Mouse (Mus musculus) kidney, postnatal 0 days (tissue): ENCODE data around the gene Epha3. TPM values are rescaled to one million over a fixed set of nuclear protein-coding genes. Genes with fewer than 3 reads are reported as not detected.

Experiments used
- ATAC-seq: fragments of 200-750 bp; cut with Nextera tagmentation; replicated peaks from 2 replicates; pipeline ENCODE4 v1.8.0; 2017; ENCODE audit warnings: low read depth, moderate number of reproducible peaks, moderate TSS enrichment, moderate library complexity; ENCODE audit not compliant: low FRiP score
- DNase-seq: peaks from one replicate; pipeline ENCODE4 v3.0.0-alpha.2; 2016; ENCODE audit warnings: low spot score
- H3K27ac ChIP-seq: fragments of 300-500 bp; sonication (generic); 2 replicates; pipeline ENCODE4 v1.5.1; 2014; ENCODE audit warnings: mild to moderate bottlenecking
- H3K27me3 ChIP-seq: fragments of 300-500 bp; sonication (generic); 2 replicates; pipeline ENCODE4 v1.6.1; 2014; ENCODE audit warnings: low read length, mixed read lengths; ENCODE audit not compliant: insufficient read depth
- H3K36me3 ChIP-seq: fragments of 300-500 bp; sonication (generic); 2 replicates; pipeline ENCODE4 v1.6.1; 2014; ENCODE audit warnings: low read length, mixed read lengths; ENCODE audit not compliant: insufficient read depth
- H3K4me1 ChIP-seq: fragments of 300-500 bp; sonication (generic); replicated peaks from 2 replicates; pipeline ENCODE4 v1.6.1; 2014; ENCODE audit warnings: antibody characterized with exemption, low read length, mixed read lengths; ENCODE audit not compliant: insufficient read depth
- H3K4me2 ChIP-seq: fragments of 300-500 bp; sonication (generic); 2 replicates; pipeline ENCODE4 v1.6.1; 2014; ENCODE audit warnings: mild to moderate bottlenecking, low read length, moderate library complexity, mixed read lengths
- H3K4me3 ChIP-seq: fragments of 300-500 bp; sonication (generic); replicated peaks from 2 replicates; pipeline ENCODE4 v1.5.1; 2014; ENCODE audit warnings: low read depth, low read length
- H3K9ac ChIP-seq: fragments of 300-500 bp; sonication (generic); 2 replicates; pipeline ENCODE4 v1.6.1; 2014; ENCODE audit warnings: low read depth, low read length
- H3K9me3 ChIP-seq: fragments of 300-500 bp; sonication (generic); replicated peaks from 2 replicates; pipeline ENCODE4 v1.6.1; 2016; ENCODE audit warnings: low read length, inconsistent platforms, mixed read lengths
- CTCF ChIP-seq: IDR thresholded peaks from 2 replicates; pipeline ENCODE4 v1.5.1; 2016; ENCODE audit warnings: antibody characterized with exemption, low read depth, mild to moderate bottlenecking, moderate library complexity
- WGBS: fragments of 180-500 bp; shearing (Covaris S2); extraction: QIAGEN DNeasy Blood & Tissue Kit; methylation state at CpG from one replicate; pipeline ENCODE4 v1.1.7; 2014; 5-methylcytosine and 5-hydroxymethylcytosine counted together
- polyA plus RNA-seq: library from polyadenylated mRNA; unstranded; fragments of >200 nt; fragmentation: Nextera tagmentation; extraction: Ambion mirVana; gene quantifications from 2 replicates; pipeline ENCODE4 v1.2.1, GENCODE M21; 2015

The Epha3 gene
- polyA plus RNA-seq, 1 experiment from 2014 or later: 7.7 TPM

- WGBS: 50% methylated on average over 1 of the region's 1 CpGs
- H3K9ac ChIP-seq: no peak overlapping the region
- no peak overlapping the region for H3K4me2 ChIP-seq
- H3K9me3 ChIP-seq: no peaks in the 10 kb centered on the region
- no peak for TF ChIP-seq CTCF
- H3K27me3 ChIP-seq: no peaks in the 10 kb centered on the region
- H3K4me1 ChIP-seq: no peaks in the 10 kb centered on the region
- H3K27ac ChIP-seq: no peak overlapping the region
- no peak overlapping the region for H3K4me3 ChIP-seq
- ATAC-seq: no peak
- DNase-seq: no peak
- H3K36me3 ChIP-seq: no peaks in the 10 kb centered on the region
Measured at GRCm38 (mm10) chr16:63674426-63674825, 189.5 kb downstream of the Epha3 start.

GRCm38 (mm10) chr16:63673236-63673840, 190.6 kb downstream of the Epha3 start:
- no peak for DNase-seq
- no peak for TF ChIP-seq CTCF
- no peak for ATAC-seq
- Histone ChIP-seq H3K27ac (no peak overlapping the region), H3K36me3 (no peaks in the 10 kb centered on the region), H3K4me1 (no peaks in the 10 kb centered on the region), H3K9me3 (no peaks in the 10 kb centered on the region), H3K27me3 (no peaks in the 10 kb centered on the region), H3K4me2 (no peak overlapping the region), H3K4me3 (no peak overlapping the region), H3K9ac (no peak overlapping the region)
- WGBS: 94% methylated on average over 9 of the region's 9 CpGs

- H3K27ac ChIP-seq: no peak overlapping the region
Measured at GRCm38 (mm10) chr16:63665897-63666464, 198.0 kb downstream of the Epha3 start.

GRCm38 (mm10) chr16:63658302-63658974, 205.5 kb downstream of the Epha3 start:
- no peak overlapping the region for H3K27ac ChIP-seq

More at GRCm38 (mm10) chr16:63665897-63666464, 198.0 kb downstream of the Epha3 start:
- DNase-seq: no peak
- ATAC-seq: no peak
- Histone ChIP-seq H3K9ac (no peak overlapping the region), H3K36me3 (no peaks in the 10 kb centered on the region), H3K4me3 (no peak overlapping the region), H3K4me1 (no peaks in the 10 kb centered on the region), H3K9me3 (no peaks in the 10 kb centered on the region), H3K4me2 (no peak overlapping the region), H3K27me3 (no peaks in the 10 kb centered on the region)
- no peak for TF ChIP-seq CTCF
- WGBS: 71% methylated on average over 3 of the region's 3 CpGs

GRCm38 (mm10) chr16:63657743-63658142, 206.2 kb downstream of the Epha3 start:
- no peak overlapping the region for H3K4me2 ChIP-seq
- no peaks in the 10 kb centered on the region for H3K4me1 ChIP-seq
- no peak overlapping the region for H3K4me3 ChIP-seq
- no peaks in the 10 kb centered on the region for H3K9me3 ChIP-seq
- TF ChIP-seq CTCF: no peak
- no peak overlapping the region for H3K9ac ChIP-seq
- DNase-seq (no peak), ATAC-seq (no peak)
- no peaks in the 10 kb centered on the region for H3K27me3 ChIP-seq
- no peak overlapping the region for H3K27ac ChIP-seq
- H3K36me3 ChIP-seq: no peaks in the 10 kb centered on the region
- WGBS: 69% methylated on average over 2 of the region's 2 CpGs

More at GRCm38 (mm10) chr16:63658302-63658974, 205.5 kb downstream of the Epha3 start:
- DNase-seq (no peak), ATAC-seq (no peak)
- no peaks in the 10 kb centered on the region for H3K27me3 ChIP-seq
- no peak overlapping the region for H3K4me2 ChIP-seq
- 32% methylated on average over 4 of the region's 4 CpGs for WGBS
- H3K4me3 ChIP-seq: no peak overlapping the region
- H3K9me3 ChIP-seq: no peaks in the 10 kb centered on the region
- TF ChIP-seq CTCF: no peak
- H3K36me3 ChIP-seq: no peaks in the 10 kb centered on the region
- H3K4me1 ChIP-seq: no peaks in the 10 kb centered on the region
- no peak overlapping the region for H3K9ac ChIP-seq

GRCm38 (mm10) chr16:63653393-63653918, 210.5 kb downstream of the Epha3 start:
- no peak for ATAC-seq
- no peaks in the 10 kb centered on the region for H3K9me3 ChIP-seq

More at GRCm38 (mm10) chr16:63653393-63653918, 210.5 kb downstream of the Epha3 start:
- no peak for DNase-seq
- no peaks in the 10 kb centered on the region for H3K4me1 ChIP-seq
- no peak overlapping the region for H3K4me3 ChIP-seq
- TF ChIP-seq CTCF: no peak
- H3K27ac ChIP-seq: no peak overlapping the region
- no peaks in the 10 kb centered on the region for H3K36me3 ChIP-seq
- WGBS: 75% methylated on average over 5 of the region's 5 CpGs
- no peaks in the 10 kb centered on the region for H3K27me3 ChIP-seq
- H3K4me2 ChIP-seq: no peak overlapping the region
- no peak overlapping the region for H3K9ac ChIP-seq
